Mouse (Mus musculus): ENCODE data around the gene Magix.

- no peak for TF ChIP-seq CTCF (IDR thresholded peaks at IDR 0.05; ENCODE audit: control insufficient read depth, insufficient read depth, insufficient replicate concordance, low read depth, low read length)
- no peak for TF ChIP-seq POLR2A (IDR thresholded peaks at IDR 0.05; ENCODE audit: control insufficient read depth, low read depth, low read length)
Measured at GRCm38 (mm10) chrX:7722691-7723090, 41.6 kb upstream of the Magix start.
